Mouse (Mus musculus): ENCODE data around the gene Bola2. TPM values are rescaled to one million over a fixed set of nuclear protein-coding genes. Genes with fewer than 3 reads are reported as not detected.

Bola2 gene
- polyA plus RNA-seq, 1 experiment from 2014 or later: 82.7 TPM

DNA sequence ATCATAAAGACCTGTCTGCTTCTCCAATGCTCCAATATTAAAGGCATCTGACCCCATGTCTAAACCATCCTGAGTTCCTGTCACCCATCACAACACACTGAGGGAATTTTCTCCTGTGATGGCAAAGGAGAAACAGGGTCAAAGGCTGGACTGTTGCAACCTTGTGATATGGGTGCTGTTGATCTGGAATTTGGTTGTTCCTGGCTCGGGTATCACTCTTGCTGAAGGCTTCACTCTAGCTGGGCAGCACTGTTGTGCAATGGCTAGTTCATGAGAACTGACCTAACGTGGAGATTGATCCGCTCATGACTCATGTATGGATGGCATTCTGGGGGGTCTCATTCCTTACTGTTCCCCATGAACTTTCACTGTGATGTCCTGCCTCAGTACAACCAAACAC is 6.2 kb upstream of the Bola2 start:
- no peak overlapping the region for H3K9ac ChIP-seq
- no peak overlapping the region for H3K4me2 ChIP-seq
- peak; percentile 43; the same call in 1 of the 2 replicates for ATAC-seq (ENCODE audit: insufficient read depth)
- no peaks in the 10 kb centered on the region for H3K27me3 ChIP-seq
- no peaks in the 10 kb centered on the region for H3K9me3 ChIP-seq (replicated peaks)
- 70% methylated on average over 3 of the region's 3 CpGs for WGBS (ENCODE audit: insufficient replicate concordance)
- H3K36me3 ChIP-seq (replicated peaks): peaks cover 14% of the 10 kb centered on the region
- peak overlapping the region; percentile 53; the same call in 1 of the 2 replicates for H3K27ac ChIP-seq (replicated peaks)
- H3K4me1 ChIP-seq (replicated peaks): peaks cover 39% of the 10 kb centered on the region
- H3K4me3 ChIP-seq (replicated peaks): no peak overlapping the region

DNA sequence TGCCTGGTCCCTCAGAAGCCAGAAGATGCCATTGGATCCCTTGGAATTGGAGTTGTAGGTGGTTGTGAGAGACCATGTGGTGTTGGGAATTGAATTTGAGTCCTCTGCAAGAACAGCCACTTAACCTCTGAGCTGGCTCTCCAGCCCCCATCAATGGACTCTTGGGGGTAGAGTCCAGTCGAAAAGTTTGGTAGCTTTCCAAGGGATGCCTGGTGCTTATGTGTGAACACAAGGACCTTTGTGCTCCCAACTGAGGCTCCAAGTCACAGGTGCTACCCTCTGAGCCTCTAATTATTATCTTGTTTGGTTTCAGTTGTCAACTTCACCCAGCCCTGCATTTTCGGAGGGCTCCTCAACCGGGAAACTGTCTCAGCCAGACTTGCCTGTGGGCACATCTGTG is 4.5 kb upstream of the Bola2 start:
- no peak for ATAC-seq (ENCODE audit: insufficient read depth)
- no peak overlapping the region for H3K9ac ChIP-seq
- no peak overlapping the region for H3K4me2 ChIP-seq
- H3K4me1 ChIP-seq (replicated peaks): peaks cover 43% of the 10 kb centered on the region
- no peaks in the 10 kb centered on the region for H3K9me3 ChIP-seq (replicated peaks)
- no peak overlapping the region; the same call in 1 of the 2 replicates for H3K27ac ChIP-seq (replicated peaks)
- peaks cover 14% of the 10 kb centered on the region for H3K36me3 ChIP-seq (replicated peaks)
- no peaks in the 10 kb centered on the region for H3K27me3 ChIP-seq
- 66% methylated on average over 3 of the region's 3 CpGs for WGBS (ENCODE audit: insufficient replicate concordance)
- no peak overlapping the region for H3K4me3 ChIP-seq (replicated peaks)

DNA sequence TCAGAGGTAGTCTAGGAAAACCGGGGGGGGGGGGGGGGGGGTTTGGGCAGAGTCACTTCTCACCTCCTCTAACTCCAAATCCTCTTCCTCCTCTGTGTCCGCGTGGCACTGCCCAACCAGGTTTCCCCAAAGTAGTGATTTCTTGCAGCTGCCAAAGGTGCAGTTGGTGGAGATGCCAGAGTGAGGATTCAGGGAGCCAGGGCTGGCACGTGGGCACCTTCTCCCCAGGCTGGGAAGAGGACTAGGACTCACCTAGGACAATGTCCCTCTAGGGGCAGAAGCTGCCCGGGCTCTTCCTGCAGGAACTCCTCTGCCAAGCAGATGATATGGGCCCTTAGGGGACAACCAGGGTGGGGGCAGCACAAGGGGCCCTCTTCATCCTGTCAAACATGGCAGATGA is 3.5 kb upstream of the Bola2 start:
- H3K27ac ChIP-seq (replicated peaks): no peak overlapping the region
- 73% methylated on average over 5 of the region's 5 CpGs for WGBS (ENCODE audit: insufficient replicate concordance)

DNA sequence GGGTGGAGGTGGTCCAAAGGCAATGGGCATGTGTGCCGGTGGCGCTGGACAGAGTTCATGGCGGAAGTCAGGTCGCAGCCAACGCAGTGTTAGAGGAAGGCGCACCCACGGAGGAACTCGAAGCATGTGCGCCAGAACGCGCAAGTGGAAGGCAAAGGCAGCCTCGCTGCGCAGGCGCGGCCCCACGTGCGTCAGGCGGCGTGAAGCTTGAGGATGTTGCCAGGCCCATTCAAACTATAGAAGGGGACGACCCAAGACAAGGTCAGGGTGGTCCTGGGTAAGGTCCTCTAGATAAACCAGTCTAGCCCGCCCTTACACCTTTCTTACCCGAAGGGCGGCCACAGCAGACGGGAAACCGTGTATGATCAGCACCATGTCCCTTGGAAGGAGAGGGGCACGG is 2.8 kb upstream of the Bola2 start:
- Histone ChIP-seq H3K9me3 (replicated peaks) (no peaks in the 10 kb centered on the region), H3K4me3 (replicated peaks) (no peak overlapping the region), H3K9ac (no peak overlapping the region), H3K27me3 (no peaks in the 10 kb centered on the region), H3K4me1 (replicated peaks) (peaks cover 50% of the 10 kb centered on the region), H3K27ac (replicated peaks) (no peak overlapping the region), H3K36me3 (replicated peaks) (peaks cover 19% of the 10 kb centered on the region), H3K4me2 (no peak overlapping the region)
- ATAC-seq (ENCODE audit: insufficient read depth): no peak
- 89% methylated on average over 26 of the region's 26 CpGs for WGBS (ENCODE audit: insufficient replicate concordance)

More for the DNA sequence above, 3.5 kb upstream of the Bola2 start:
- Histone ChIP-seq H3K9me3 (replicated peaks) (no peaks in the 10 kb centered on the region), H3K36me3 (replicated peaks) (peaks cover 17% of the 10 kb centered on the region), H3K4me3 (replicated peaks) (no peak overlapping the region), H3K27me3 (no peaks in the 10 kb centered on the region), H3K4me2 (no peak overlapping the region), H3K4me1 (replicated peaks) (peaks cover 49% of the 10 kb centered on the region), H3K9ac (no peak overlapping the region)
- ATAC-seq (ENCODE audit: insufficient read depth): no peak

DNA sequence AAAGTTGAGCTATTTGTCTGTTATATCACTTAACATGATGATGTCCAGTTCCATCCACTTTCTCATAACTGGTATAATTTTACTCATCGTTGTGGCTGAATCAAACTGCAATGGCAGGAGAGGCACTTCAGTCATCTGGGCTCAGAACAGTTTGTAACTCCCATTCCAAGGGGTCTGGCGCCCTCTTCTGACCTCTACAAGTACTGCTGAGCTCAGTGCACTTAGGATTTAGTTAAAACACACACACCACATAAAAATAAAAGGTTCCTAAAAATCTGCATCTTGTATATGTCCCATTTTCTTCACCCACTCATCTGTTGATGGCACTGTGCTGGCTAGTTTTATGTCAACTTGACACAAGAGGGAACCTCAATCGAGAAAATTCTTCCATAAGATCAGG is 1.9 kb upstream of the Bola2 start:
- no peak overlapping the region for H3K4me2 ChIP-seq
- H3K9me3 ChIP-seq (replicated peaks): no peaks in the 10 kb centered on the region
- 17% methylated on average over 3 of the region's 3 CpGs for WGBS (ENCODE audit: insufficient replicate concordance)

DNA sequence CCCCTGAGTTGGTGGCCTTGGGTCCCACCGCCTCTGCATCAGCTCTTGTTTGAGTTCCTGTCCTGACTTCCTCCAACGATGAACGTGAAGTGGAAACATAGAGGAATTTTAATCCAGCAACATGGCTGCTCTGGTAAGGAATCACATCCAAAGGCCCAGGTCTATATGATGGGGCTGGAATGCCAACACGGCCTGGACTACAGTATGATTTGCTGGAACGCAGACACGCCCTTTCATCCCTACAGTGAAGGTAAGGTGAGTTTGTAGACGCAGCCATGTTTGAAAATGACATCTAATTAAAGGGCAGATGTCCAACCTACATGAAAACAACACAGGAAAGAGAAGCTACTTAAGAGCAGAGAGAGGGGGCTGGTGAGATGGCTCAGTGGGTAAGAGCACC is 1.4 kb upstream of the Bola2 start:
- no peak overlapping the region for H3K4me2 ChIP-seq
- no peaks in the 10 kb centered on the region for H3K27me3 ChIP-seq
- peaks cover 29% of the 10 kb centered on the region for H3K36me3 ChIP-seq (replicated peaks)
- no peak overlapping the region for H3K9ac ChIP-seq
- no peaks in the 10 kb centered on the region for H3K9me3 ChIP-seq (replicated peaks)
- H3K4me1 ChIP-seq (replicated peaks): peaks cover 52% of the 10 kb centered on the region
- H3K27ac ChIP-seq (replicated peaks): no peak overlapping the region
- no peak for ATAC-seq (ENCODE audit: insufficient read depth)
- WGBS (ENCODE audit: insufficient replicate concordance): 73% methylated on average over 7 of the region's 7 CpGs
- no peak overlapping the region for H3K4me3 ChIP-seq (replicated peaks)

More for the DNA sequence above, 1.9 kb upstream of the Bola2 start:
- Histone ChIP-seq H3K36me3 (replicated peaks) (peaks cover 28% of the 10 kb centered on the region), H3K27me3 (no peaks in the 10 kb centered on the region), H3K4me3 (replicated peaks) (no peak overlapping the region), H3K9ac (no peak overlapping the region), H3K27ac (replicated peaks) (no peak overlapping the region), H3K4me1 (replicated peaks) (peaks cover 52% of the 10 kb centered on the region)
- ATAC-seq (ENCODE audit: insufficient read depth): no peak

DNA sequence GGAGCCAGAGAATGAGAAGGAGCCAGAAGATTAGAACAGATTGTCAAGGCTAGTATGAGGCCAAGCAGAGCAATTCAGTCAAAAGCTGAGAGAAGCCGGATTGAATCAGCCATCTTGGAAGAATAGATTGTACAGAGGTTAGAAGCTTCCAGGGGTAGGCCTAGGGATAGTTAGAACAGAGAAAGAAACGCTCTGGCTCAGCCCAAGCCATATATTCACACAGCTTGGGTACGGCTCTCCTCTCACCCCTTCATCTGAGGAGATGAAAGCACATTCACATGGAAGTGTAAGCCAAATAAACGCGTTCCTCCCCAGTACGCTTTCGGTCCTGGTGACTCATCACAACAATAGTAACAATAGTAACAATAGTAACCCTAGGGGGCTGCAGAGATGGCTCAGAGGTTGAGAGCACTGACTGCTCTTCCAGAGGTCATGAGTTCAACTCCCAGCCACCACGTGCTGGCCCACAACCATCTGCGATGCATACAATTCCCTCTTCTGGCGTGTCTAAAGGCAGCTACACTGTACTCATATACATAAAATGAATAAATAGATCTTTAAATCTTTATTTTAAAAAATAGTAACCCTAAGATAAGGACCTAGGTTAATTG is 655 bp upstream of the Bola2 start:
- ATAC-seq (ENCODE audit: insufficient read depth): no peak
- H3K4me3 ChIP-seq (replicated peaks): peak overlapping the region; percentile 79
- H3K4me1 ChIP-seq (replicated peaks): peaks cover 55% of the 10 kb centered on the region
- H3K9ac ChIP-seq: no peak overlapping the region
- H3K4me2 ChIP-seq: peak overlapping the region; percentile 92
- no peaks in the 10 kb centered on the region for H3K27me3 ChIP-seq
- H3K36me3 ChIP-seq (replicated peaks): peaks cover 37% of the 10 kb centered on the region
- WGBS (ENCODE audit: insufficient replicate concordance): 58% methylated on average over 10 of the region's 10 CpGs
- peak overlapping the region; percentile 24 for H3K27ac ChIP-seq (replicated peaks)
- no peaks in the 10 kb centered on the region for H3K9me3 ChIP-seq (replicated peaks)

DNA sequence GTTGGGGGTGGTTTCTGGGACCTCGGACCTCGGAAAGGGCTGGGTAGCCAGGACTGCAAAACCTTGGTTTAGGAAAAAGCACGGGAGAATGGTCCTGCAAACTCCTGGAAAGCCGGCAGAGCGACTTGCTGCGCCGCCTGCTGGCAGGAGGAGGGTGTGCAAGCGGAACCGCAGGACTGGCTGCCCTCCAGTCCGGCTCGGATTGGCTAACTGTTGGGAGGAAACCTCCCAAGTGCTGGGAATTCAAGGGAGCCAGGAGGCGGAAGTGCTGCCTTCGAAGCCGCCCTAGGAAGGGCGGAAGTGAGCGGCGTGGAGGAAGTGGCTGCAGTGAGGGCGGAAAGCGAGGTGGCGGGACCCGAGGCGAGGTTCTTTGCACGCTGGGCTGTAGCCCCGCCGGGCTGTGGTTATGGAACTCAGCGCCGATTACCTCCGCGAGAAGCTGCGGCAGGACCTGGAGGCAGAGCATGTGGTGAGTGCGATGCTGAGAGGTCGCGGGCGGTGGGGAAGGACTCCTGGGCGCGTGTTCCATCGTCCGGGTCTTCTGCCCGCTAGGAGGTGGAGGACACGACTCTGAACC is 518 bp downstream of the Bola2 start, which contains the start of gene Slx1b:
Gene Slx1b, minus strand, starts transcription at position 154 of the 577 bp plus-strand sequence.
- Histone ChIP-seq H3K36me3 (replicated peaks) (peaks cover 48% of the 10 kb centered on the region), H3K4me1 (replicated peaks) (peaks cover 60% of the 10 kb centered on the region)
- under 1% methylated on average over 40 of the region's 40 CpGs for WGBS (ENCODE audit: insufficient replicate concordance)

DNA sequence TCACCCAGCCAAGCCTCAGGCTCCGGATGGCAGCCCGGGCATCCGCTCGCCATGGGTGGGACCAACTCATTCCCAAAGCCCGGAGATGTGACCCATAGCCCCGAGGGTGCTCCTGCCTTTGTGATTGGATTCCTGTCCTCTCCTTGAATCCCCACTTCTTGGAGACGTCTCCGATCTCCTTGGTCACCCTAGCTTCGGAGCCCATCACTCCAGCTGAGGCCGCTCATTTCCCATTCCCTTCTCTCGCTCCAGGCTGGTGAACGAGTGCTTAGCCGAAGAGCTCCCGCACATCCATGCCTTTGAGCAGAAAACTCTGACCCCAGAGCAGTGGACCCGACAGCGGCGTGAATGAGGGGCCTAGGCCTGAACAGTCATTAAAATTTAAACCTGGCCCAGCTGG is 1.1 kb downstream of the Bola2 start:
- Histone ChIP-seq H3K4me2 (peak overlapping the region; percentile 92), H3K9me3 (replicated peaks) (no peaks in the 10 kb centered on the region), H3K4me3 (replicated peaks) (peak overlapping the region; percentile 79), H3K9ac (peak overlapping the region; percentile 78), H3K36me3 (replicated peaks) (peaks cover 49% of the 10 kb centered on the region), H3K27ac (replicated peaks) (peak overlapping the region; percentile 61), H3K27me3 (no peaks in the 10 kb centered on the region), H3K4me1 (replicated peaks) (peaks cover 61% of the 10 kb centered on the region)
- 0 out of 2 replicates have a peak, but pooled peaks have one; percentile 2 for ATAC-seq (ENCODE audit: insufficient read depth)
- WGBS (ENCODE audit: insufficient replicate concordance): 4% methylated on average over 17 of the region's 17 CpGs

More for the DNA sequence above, 518 bp downstream of the Bola2 start, which contains the start of gene Slx1b:
- no peaks in the 10 kb centered on the region for H3K27me3 ChIP-seq
- peak; percentile 96 for ATAC-seq (ENCODE audit: insufficient read depth)
- peak within 1 kb of the TSS; percentile 79 for H3K4me3 ChIP-seq (replicated peaks)
- peak within 1 kb of the TSS; percentile 78 for H3K9ac ChIP-seq
- H3K9me3 ChIP-seq (replicated peaks): no peaks in the 10 kb centered on the region
- H3K4me2 ChIP-seq: peak within 1 kb of the TSS; percentile 92
- peak within 1 kb of the TSS; percentile 90 for H3K27ac ChIP-seq (replicated peaks)

DNA sequence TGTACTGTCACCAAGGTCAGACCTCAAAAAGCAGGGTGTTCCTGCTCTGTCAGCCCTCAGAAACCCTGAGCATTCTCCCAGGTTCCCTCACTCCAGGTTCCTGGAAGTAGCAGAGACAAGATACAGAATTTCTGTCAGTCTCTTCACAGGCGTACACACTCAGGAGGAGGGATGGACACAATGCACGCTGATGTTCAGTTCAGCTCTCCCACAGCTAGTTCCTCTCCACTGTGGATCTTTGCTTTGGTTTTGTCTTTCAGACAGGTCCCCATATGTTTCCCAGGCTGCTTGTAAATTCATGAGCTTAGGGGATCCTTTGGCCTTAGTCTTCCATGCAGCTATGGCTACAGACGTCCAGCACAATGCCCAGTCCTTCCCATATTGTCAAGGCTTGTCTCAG is 1.7 kb downstream of the Bola2 start:
- Histone ChIP-seq H3K9me3 (replicated peaks) (no peaks in the 10 kb centered on the region), H3K27ac (replicated peaks) (no peak overlapping the region), H3K36me3 (replicated peaks) (peaks cover 45% of the 10 kb centered on the region), H3K9ac (peak overlapping the region; percentile 78), H3K27me3 (no peaks in the 10 kb centered on the region), H3K4me1 (replicated peaks) (peaks cover 64% of the 10 kb centered on the region), H3K4me3 (replicated peaks) (peak overlapping the region; percentile 79), H3K4me2 (peak overlapping the region; percentile 92)
- no peak for ATAC-seq (ENCODE audit: insufficient read depth)
- 50% methylated on average over 3 of the region's 3 CpGs for WGBS (ENCODE audit: insufficient replicate concordance)

DNA sequence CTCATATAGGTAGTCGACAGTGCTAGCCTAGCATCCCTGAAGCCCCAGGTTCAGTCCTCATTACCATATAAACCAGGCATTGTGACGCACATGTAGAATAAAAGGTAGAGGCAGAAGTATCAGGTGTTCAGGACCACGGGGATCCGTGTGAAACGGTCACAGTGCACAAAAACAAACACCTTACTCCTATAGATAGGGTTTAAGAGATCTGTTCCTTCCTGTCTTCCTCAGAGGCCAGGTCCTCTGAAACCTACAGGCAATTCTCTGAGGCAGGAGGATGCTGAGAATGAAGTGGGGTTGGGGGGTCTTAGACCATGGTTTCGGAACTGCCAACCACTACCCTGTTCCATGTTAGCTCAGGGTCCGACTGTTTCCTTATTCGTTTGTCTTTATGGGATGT is 2.6 kb downstream of the Bola2 start:
- 77% methylated on average over 8 of the region's 8 CpGs for WGBS (ENCODE audit: insufficient replicate concordance)
- Histone ChIP-seq H3K4me1 (replicated peaks) (peaks cover 61% of the 10 kb centered on the region), H3K36me3 (replicated peaks) (peaks cover 37% of the 10 kb centered on the region), H3K4me2 (no peak overlapping the region), H3K4me3 (replicated peaks) (no peak overlapping the region), H3K27me3 (peaks cover 5% of the 10 kb centered on the region), H3K9me3 (replicated peaks) (no peaks in the 10 kb centered on the region), H3K9ac (no peak overlapping the region), H3K27ac (replicated peaks) (no peak overlapping the region)
- no peak for ATAC-seq (ENCODE audit: insufficient read depth)
